Mouse (Mus musculus) activated CD4-positive, CD25-positive, alpha-beta regulatory T cell (primary cell): ENCODE results near the gene Clec4a3. TPM values are rescaled to one million over a fixed set of nuclear protein-coding genes. Genes with fewer than 3 reads are reported as not detected.

ENCODE experiments used
- polyA plus RNA-seq, 2 experiments: library from polyadenylated mRNA; unstranded; fragments of 100-300 nt; shearing (Covaris generic); gene quantifications; one replicate each; pipeline ENCODE4 v1.2.1; 2017

Clec4a3 gene
- 1 to 10 TPM; 1.2 to 4.4 TPM for polyA plus RNA-seq

DNA sequence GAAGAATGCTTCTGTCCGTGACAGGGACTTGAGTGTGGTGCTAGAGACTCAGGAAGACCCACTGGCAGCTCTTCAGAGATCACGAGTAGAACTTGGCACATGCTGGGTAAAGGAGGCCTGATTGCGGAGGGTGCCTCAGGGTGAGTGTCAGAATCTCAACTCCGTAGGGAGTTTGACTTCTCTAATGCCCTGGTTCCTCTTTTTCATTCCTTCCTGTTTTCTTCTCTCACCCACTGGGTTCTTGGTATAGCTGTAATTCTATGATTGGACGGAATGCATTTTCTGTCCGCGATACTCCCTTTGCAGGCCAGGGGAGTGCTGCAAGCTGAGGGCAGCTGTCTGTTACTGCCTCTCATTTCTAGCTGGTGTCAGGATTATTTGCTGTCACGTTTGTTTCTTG is at the start of gene Clec4a3:
Clec4a3 (plus strand) TSS at position 115 of the 400 bp plus-strand sequence.

GRCm38 (mm10) chr6:122921451-122921850 is 30.9 kb upstream of the Clec4a3 start, which contains the start of gene Clec4a1:
Clec4a1 (plus strand) TSS chr6:122921848.

DNA sequence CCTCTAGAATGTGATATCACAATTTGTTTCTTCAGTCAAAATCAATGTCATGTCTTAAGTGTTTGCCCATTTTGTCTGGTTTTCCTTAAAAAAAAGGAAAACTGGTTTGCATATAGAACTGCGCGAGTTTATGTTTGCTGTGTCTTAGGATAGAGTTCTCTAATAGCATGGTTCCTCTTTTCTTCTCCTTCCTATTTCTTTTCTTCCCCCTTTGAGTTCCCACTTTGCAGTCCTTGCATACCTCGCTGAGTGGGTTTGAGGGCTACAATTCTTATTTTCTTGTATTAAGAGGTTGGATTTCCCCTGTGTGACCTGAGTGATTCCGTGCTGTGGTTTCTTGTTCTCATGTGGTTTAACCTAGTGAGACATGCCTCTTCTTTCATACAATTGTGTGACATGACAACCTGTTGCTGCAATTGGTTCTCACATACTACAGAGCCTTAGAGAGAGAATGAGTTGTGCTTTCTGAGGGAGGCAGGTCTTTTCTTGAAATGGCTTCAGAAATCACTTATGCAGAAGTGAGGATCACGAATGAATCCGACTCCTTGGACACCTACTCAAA is 37.6 kb downstream of the Clec4a3 start, which contains the start of gene Clec4a4:
Clec4a4 (plus strand) TSS at position 492 of the 562 bp plus-strand sequence.

Other genes starting within 250 kb of the Clec4a3 start
- gene Nanog, start 245.0 kb upstream of the Clec4a3 start, polyA plus RNA-seq: not detected
- 100 to 1,000 TPM in 1 of 2 experiments, 10 to 100 TPM in 1; 25.0 to 123 TPM for gene Slc2a3, start 150.9 kb upstream of the Clec4a3 start, polyA plus RNA-seq
- 10 to 100 TPM; 25.9 to 28.9 TPM for gene Foxj2, start 132.6 kb upstream of the Clec4a3 start, polyA plus RNA-seq
- under 1 TPM; 0.07 to 0.72 TPM for gene C3ar1, start 96.4 kb upstream of the Clec4a3 start, polyA plus RNA-seq
- 10 to 100 TPM; 23.9 to 25.8 TPM for gene Necap1, start 78.0 kb upstream of the Clec4a3 start, polyA plus RNA-seq
- gene Clec4a1, start 30.7 kb upstream of the Clec4a3 start, polyA plus RNA-seq: 1 to 10 TPM in 1 of 2 experiments, under 1 TPM in 1; 0.27 to 1.2 TPM
- gene Clec4a4, start 37.9 kb downstream of the Clec4a3 start, polyA plus RNA-seq: not detected
- under 1 TPM in 1 of 2 experiments, not detected in 1; 0.66 TPM for gene Clec4b1, start 97.4 kb downstream of the Clec4a3 start, polyA plus RNA-seq
- 1 to 10 TPM in 1 of 2 experiments, under 1 TPM in 1; 0.57 to 1.8 TPM for gene Clec4a2, start 153.9 kb downstream of the Clec4a3 start, polyA plus RNA-seq
- gene Clec4b2, start 220.4 kb downstream of the Clec4a3 start, polyA plus RNA-seq: not detected